Mouse (Mus musculus) frontal cortex, postnatal 25 days (tissue): Measurements from ENCODE around the gene Ddx4.

ENCODE experiments used
- DNase-seq, 2 experiments: peaks; one replicate each; pipeline ENCODE4 v3.0.0; 2022; ENCODE audit warnings: low spot score in 2 of 2

Gene Ddx4

DNA sequence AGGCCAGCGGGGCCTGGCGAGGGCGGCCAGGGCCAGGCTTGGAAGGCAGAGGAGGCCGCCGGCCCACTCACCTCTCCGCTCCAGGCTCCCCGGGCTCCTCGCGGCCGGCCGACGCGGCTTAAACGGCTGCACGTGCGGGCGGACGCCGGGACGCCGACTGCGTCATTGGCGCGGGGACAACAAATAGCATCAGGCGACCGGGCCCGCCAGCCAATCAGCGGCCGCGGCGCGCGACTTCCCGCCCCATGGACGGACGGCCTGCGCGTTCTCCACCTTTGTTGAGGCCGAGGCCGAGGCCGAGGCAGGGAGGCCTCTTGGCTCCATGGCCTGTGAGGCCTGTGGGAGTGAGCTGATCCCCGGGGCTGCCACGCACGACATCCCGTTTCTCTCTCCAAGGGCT lies at the start of gene Ddx4:
Gene Ddx4, minus strand, starts transcription at position 271 of the 400 bp plus-strand sequence.
- no peak for DNase-seq

DNA sequence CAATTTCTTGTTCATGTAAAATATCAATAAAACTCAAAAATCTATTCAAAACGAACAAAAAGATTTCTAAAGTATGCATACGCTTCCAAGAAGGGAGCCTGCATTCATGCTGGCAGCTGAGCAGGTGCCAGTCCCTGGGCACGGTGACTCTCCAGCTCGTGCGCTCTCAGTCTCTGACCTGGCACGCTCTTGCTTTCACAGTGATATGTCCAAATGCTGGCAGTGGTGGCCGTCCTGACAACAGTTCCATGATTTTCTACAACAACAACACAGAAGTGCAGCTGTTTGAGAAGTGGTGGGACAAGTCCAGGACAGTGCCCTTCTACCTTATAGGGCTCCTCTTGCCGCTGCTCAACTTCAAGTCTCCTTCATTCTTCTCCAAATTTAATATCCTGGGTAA lies 49.0 kb upstream of the Ddx4 start:
- DNase-seq: no peak

DNA sequence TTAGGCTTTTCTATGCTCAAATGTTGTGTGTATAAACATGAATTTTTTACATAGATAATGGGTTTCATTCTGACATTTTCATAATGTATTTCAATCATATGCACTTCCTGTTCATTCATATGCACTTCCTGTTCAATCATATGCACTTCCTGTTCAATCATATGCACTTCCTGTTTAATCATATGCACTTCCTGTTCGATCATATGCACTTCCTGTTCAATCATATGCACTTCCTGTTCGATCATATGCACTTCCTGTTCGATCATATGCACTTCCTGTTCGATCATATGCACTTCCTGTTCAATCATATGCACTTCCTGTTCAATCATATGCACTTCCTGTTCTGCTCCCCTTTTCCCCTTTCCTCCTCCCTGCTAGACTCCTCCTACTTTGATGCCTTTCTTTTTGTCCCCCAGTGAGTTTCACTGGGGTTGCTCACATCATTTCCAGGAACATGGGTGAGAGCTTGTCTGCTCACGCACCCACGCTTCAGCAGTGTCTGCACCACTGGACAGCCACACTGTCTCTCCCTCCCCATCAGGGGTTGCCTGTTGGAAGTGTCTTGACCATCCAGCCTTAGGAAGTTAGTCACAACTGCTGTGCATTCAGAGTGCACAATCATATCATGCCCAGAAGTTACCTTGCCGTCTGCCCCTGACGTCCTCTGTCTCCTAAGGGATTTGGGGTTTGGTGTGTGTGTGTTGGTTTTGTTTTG lies 43.4 kb upstream of the Ddx4 start:
- DNase-seq: no peak

DNA sequence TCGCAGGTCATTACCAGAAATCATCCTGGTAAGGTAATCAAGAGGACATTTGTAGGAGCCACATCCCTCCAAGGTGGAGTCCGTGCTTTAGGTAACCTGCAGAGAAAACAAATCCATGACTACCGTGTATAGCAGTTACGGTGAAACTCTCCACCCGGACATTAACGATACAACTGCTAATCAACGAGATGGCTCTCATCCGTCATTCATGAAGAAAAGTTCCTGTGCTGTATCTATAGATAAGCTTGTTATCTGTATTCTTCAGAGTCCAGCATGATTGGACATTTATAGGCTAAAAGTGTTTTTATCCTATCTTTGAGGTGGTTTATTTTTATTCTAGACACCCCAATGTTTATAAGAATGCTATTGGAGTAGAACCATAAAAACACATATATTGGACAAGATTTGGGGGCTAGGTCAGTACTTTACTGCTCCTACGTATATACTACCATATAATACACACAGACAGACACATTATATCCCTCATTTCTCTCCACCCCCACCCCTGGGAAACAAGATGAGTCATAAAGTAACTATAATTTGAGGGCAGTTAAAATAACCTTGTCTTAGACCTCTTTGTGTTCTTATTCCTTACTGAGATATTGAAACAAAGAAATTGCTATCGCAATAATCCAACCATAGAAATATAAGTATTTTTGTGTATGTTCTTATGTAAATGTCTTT lies 40.7 kb upstream of the Ddx4 start:
- DNase-seq: no peak

- DNase-seq: no peak
Observed at GRCm38 (mm10) chr13:112686155-112686554, 33.9 kb upstream of the Ddx4 start.

GRCm38 (mm10) chr13:112683970-112684369 lies 31.7 kb upstream of the Ddx4 start:
- no peak for DNase-seq

DNA sequence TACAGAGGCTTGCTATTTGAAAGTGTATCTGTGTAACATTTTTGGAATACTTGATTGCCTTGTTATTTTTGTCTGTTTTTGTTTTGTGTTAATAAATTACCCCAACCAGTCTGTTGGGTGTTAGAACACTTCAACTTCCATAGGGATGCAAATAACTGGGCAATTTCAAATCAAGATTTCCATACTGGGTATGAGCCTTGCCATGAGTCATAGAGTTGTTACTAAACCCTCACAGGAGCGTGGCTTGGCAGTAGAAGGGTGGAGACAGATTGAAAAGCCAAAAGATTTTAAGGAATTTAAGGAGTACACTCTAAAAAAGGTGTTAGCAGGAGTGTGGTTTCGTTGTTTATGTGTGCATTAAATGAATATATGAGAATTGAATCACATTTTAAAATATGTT lies 31.0 kb upstream of the Ddx4 start:
- no peak for DNase-seq

DNA sequence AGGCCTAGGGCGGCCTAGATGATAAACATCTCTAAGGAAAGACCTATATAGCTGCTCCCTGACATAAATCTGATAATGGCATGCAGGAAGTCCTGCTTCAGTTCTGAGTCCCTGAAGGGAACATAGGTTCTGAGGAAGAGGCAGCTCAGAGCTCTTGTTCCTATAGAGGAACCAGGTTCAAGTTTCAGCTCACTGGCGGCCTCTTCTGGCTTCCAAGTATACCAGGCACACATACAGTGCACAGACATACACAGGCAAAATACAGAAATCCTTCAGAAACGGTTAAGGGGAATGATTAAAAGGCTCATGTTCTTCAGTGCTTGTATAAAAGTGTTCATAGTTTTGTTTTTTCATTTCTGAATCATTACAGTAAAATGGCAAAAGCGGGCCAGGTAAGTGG lies 25.9 kb upstream of the Ddx4 start:
- no peak for DNase-seq

- DNase-seq: peak in 1 of 2 experiments; percentile 39
Observed at GRCm38 (mm10) chr13:112673899-112674447, 21.7 kb upstream of the Ddx4 start.

GRCm38 (mm10) chr13:112672797-112673196 lies 20.5 kb upstream of the Ddx4 start:
- no peak for DNase-seq

- no peak for DNase-seq
Observed at GRCm38 (mm10) chr13:112671708-112672107, 19.4 kb upstream of the Ddx4 start.

- no peak for DNase-seq
Observed at GRCm38 (mm10) chr13:112667215-112667614, 14.9 kb upstream of the Ddx4 start.

DNA sequence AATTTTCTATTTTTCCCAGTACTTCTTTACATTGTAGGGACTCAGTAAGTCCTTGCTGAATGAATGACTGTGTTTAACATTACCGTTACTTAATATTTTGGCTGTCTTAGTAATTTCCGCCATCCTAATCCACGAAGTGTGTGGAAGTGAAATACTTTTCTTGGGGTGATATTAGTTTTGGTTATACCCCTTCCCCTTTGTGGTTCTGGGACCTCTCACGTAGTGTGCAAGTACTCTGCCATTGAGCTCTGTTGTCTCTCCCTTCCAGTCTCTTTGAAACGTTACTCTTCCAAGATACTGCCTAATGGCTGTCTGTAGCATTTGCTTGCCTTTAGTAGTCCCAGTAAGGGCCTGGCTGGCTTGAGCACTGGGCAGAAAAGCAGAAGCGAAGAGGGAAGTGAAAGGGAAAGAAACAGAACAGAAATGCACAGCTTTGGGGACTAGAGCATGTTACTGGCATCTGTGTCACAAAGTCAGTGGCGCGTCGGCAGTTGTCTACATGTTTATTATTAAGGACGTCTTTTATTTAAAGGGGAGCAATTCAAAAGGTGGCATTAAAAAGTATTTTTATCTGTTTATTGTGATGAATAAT lies 14.3 kb upstream of the Ddx4 start:
- DNase-seq: no peak

DNA sequence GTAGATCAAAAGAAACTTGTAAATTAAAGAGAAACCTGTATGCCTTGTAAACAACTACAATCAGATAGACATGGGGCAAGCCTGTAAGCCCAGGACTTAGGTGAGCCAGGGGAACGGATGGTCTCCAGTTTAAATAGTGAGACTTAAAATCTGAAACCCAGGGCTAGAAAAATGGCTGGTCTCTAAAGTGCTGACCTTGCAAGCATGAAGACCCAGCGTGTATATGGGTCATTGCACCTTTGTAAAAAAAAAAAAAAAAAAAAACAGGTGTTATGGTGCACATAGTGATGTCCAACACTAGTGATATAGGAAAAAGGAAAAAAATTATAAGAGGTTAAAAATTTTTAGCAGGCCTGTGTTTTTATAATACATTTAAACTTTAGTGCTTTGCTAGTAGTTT lies 9.4 kb upstream of the Ddx4 start:
- DNase-seq: no peak

GRCm38 (mm10) chr13:112660574-112661381 lies 8.5 kb upstream of the Ddx4 start, which contains the start of gene Slc38a9:
TSS of gene Slc38a9 (plus strand) at chr13:112660751.
- DNase-seq: peak; percentile 78 to 87

- no peak for DNase-seq
Observed at GRCm38 (mm10) chr13:112659986-112660573, 7.8 kb upstream of the Ddx4 start.

DNA sequence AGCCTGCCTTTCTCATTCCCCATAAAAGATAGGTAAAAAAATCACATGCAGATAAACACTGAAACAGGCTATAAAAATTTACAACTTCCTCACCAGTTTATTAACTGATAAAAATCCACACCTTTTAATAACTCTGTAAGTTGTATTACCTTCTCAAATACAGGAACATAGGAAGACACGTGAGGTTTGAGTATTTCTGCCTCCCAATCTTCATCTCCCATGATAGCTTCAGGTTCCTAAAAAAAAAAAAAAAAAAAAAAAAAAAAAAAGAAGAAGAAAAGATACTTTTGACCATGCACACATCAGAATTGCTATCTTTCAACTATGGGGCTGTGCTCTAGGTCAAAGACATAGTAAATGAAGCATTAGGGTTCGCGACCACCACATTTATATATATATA lies 1.1 kb downstream of the Ddx4 start:
- no peak for DNase-seq

GRCm38 (mm10) chr13:112645529-112646186 lies 6.6 kb downstream of the Ddx4 start:
- no peak for DNase-seq

- no peak for DNase-seq
Observed at GRCm38 (mm10) chr13:112644996-112645395, 7.3 kb downstream of the Ddx4 start.

DNA sequence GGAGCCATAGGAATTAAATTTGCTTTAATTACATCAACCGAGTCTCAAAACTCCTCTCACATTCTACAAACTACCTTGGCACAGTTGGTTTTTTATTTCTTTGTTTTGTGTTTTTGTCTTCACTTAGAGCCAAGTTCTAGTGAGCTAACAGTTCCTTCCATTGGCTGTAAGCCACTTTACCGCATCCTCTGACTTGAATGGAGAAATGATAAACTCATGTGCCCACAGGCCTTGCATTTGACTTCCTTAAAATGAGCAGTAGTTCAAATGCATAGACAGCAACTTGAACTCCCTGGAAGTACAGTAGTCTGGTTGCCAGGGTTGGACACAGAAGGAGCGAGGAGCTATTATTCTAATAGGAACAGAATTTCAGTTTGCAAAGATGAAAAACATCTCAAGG lies 9.4 kb downstream of the Ddx4 start:
- no peak for DNase-seq

DNA sequence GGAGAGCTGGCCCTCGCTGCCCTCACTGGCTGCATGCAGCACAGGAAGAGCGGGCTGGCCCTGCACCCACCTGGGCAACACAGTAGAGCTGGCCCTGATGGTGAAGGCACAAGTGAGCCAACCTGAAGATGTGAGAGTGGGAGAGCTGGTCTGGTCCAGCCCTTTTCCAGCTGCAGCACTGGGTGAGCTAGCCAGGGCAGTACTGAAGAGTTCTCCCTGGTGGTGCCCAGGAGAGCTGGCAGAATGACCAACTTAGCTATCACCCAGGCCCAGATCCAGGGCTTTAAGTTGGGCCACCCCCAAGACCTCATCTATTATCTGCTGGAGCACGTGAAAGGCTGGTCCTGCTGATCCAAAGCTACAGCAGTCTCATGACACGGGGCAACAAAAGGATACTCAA lies 13.2 kb downstream of the Ddx4 start:
- no peak for DNase-seq
